Mouse (Mus musculus) stomach, embryonic 15.5 days (tissue): ENCODE measurements at regions not wholly inside any gene's neighbourhood (a gene's known extent, or its start where the extent isn't known, plus 50 kb on each side); places are given as distances from the start of the nearest gene placed in this dataset.

Source experiments
- ATAC-seq: fragments of 200-750 bp; cut with Nextera tagmentation; 2 replicates; pipeline ENCODE4 v1.8.0; 2017; ENCODE audit warnings: low read depth, moderate number of reproducible peaks, moderate TSS enrichment; ENCODE audit not compliant: insufficient read depth, low FRiP score
- H3K27ac ChIP-seq: fragments of 300-500 bp; sonication (generic); 2 replicates; pipeline ENCODE4 v1.5.1; 2015; ENCODE audit warnings: mild to moderate bottlenecking, inconsistent platforms
- H3K27me3 ChIP-seq: fragments of 300-500 bp; sonication (generic); replicated peaks from 2 replicates; pipeline ENCODE4 v1.6.1; 2015; ENCODE audit warnings: inconsistent platforms
- H3K36me3 ChIP-seq: fragments of 300-500 bp; sonication (generic); 2 replicates; pipeline ENCODE4 v1.6.1; 2015; ENCODE audit warnings: inconsistent platforms
- H3K4me1 ChIP-seq: fragments of 300-500 bp; sonication (generic); 2 replicates; pipeline ENCODE4 v1.6.1; 2015; ENCODE audit warnings: inconsistent platforms
- H3K4me2 ChIP-seq: fragments of 300-500 bp; sonication (generic); 2 replicates; pipeline ENCODE4 v1.6.1; 2015; ENCODE audit warnings: mild to moderate bottlenecking, inconsistent platforms
- H3K4me3 ChIP-seq: fragments of 300-500 bp; sonication (generic); replicated peaks from 2 replicates; pipeline ENCODE4 v1.5.1; 2015; ENCODE audit warnings: inconsistent platforms
- H3K9ac ChIP-seq: fragments of 300-500 bp; sonication (generic); 2 replicates; pipeline ENCODE4 v1.6.1; 2015; ENCODE audit warnings: inconsistent platforms
- H3K9me3 ChIP-seq: fragments of 300-500 bp; sonication (generic); 2 replicates; pipeline ENCODE4 v1.6.1; 2016; ENCODE audit warnings: inconsistent platforms
- WGBS: fragments of 180-500 bp; shearing (Covaris S2); methylation state at CpG from one replicate; pipeline ENCODE4 v1.1.7; 2015; 5-methylcytosine and 5-hydroxymethylcytosine counted together

- H3K4me3 ChIP-seq: no peak overlapping the region
- H3K36me3 ChIP-seq: no peaks in the 10 kb centered on the region
- no peak overlapping the region for H3K27ac ChIP-seq
- no peak overlapping the region for H3K4me2 ChIP-seq
- no peaks in the 10 kb centered on the region for H3K9me3 ChIP-seq
- 0 out of 2 replicates have a peak, but pooled peaks cover 3% of the 10 kb centered on the region for H3K27me3 ChIP-seq
- ATAC-seq: no peak
- 48% methylated on average over 10 of the region's 10 CpGs for WGBS
- H3K4me1 ChIP-seq: peaks cover 30% of the 10 kb centered on the region
- no peak overlapping the region for H3K9ac ChIP-seq
Observed at GRCm38 (mm10) chr2:166348654-166349053, 193.2 kb upstream of the Sulf2 start.

GRCm38 (mm10) chr2:166346421-166347182, 191.1 kb upstream of the Sulf2 start:
- no peak overlapping the region for H3K27ac ChIP-seq
- H3K36me3 ChIP-seq: no peaks in the 10 kb centered on the region
- no peak overlapping the region for H3K4me3 ChIP-seq
- H3K9me3 ChIP-seq: no peaks in the 10 kb centered on the region
- H3K4me1 ChIP-seq: peaks cover 16% of the 10 kb centered on the region
- WGBS: 37% methylated on average over 18 of the region's 18 CpGs
- H3K4me2 ChIP-seq: no peak overlapping the region
- H3K27me3 ChIP-seq: 0 out of 2 replicates have a peak, but pooled peaks cover 3% of the 10 kb centered on the region
- no peak for ATAC-seq
- H3K9ac ChIP-seq: no peak overlapping the region

- Histone ChIP-seq H3K27ac (peak overlapping the region; percentile 85), H3K4me2 (no peak overlapping the region), H3K27me3 (0 out of 2 replicates have a peak, but pooled peaks cover 2% of the 10 kb centered on the region), H3K36me3 (no peaks in the 10 kb centered on the region), H3K9me3 (no peaks in the 10 kb centered on the region), H3K4me3 (no peak overlapping the region), H3K9ac (no peak overlapping the region), H3K4me1 (peaks cover 14% of the 10 kb centered on the region)
- ATAC-seq: no peak
- 34% methylated on average over 10 of the region's 10 CpGs for WGBS
Observed at GRCm38 (mm10) chr2:166343551-166344340, 188.3 kb upstream of the Sulf2 start.

GRCm38 (mm10) chr2:166342407-166342806, 186.9 kb upstream of the Sulf2 start:
- Histone ChIP-seq H3K4me1 (peaks cover 16% of the 10 kb centered on the region), H3K9ac (no peak overlapping the region), H3K4me2 (no peak overlapping the region), H3K27ac (peak overlapping the region; percentile 71; the same call in 1 of the 2 replicates), H3K4me3 (no peak overlapping the region), H3K36me3 (no peaks in the 10 kb centered on the region), H3K27me3 (no peaks in the 10 kb centered on the region), H3K9me3 (no peaks in the 10 kb centered on the region)
- no peak for ATAC-seq
- WGBS: 61% methylated on average over 9 of the region's 9 CpGs

GRCm38 (mm10) chr2:166340196-166340595, 184.7 kb upstream of the Sulf2 start:
- H3K36me3 ChIP-seq: no peaks in the 10 kb centered on the region
- no peaks in the 10 kb centered on the region for H3K9me3 ChIP-seq
- peaks cover 13% of the 10 kb centered on the region for H3K4me1 ChIP-seq
- H3K27me3 ChIP-seq: no peaks in the 10 kb centered on the region
- no peak for ATAC-seq
- no peak overlapping the region for H3K27ac ChIP-seq
- no peak overlapping the region for H3K9ac ChIP-seq
- H3K4me2 ChIP-seq: no peak overlapping the region
- WGBS: 82% methylated on average over 9 of the region's 9 CpGs
- H3K4me3 ChIP-seq: no peak overlapping the region

GRCm38 (mm10) chr2:166339427-166339826, 184.0 kb upstream of the Sulf2 start:
- no peak for ATAC-seq
- no peaks in the 10 kb centered on the region for H3K36me3 ChIP-seq
- no peak overlapping the region for H3K4me2 ChIP-seq
- peak overlapping the region; percentile 86 for H3K27ac ChIP-seq
- H3K27me3 ChIP-seq: no peaks in the 10 kb centered on the region
- no peaks in the 10 kb centered on the region for H3K9me3 ChIP-seq
- H3K4me1 ChIP-seq: peaks cover 17% of the 10 kb centered on the region
- H3K4me3 ChIP-seq: no peak overlapping the region
- 81% methylated on average over 5 of the region's 5 CpGs for WGBS
- H3K9ac ChIP-seq: no peak overlapping the region

- Histone ChIP-seq H3K4me3 (no peak overlapping the region), H3K36me3 (no peaks in the 10 kb centered on the region), H3K9ac (no peak overlapping the region), H3K27me3 (no peaks in the 10 kb centered on the region), H3K4me1 (peaks cover 26% of the 10 kb centered on the region), H3K27ac (peak overlapping the region; percentile 86), H3K4me2 (no peak overlapping the region), H3K9me3 (no peaks in the 10 kb centered on the region)
- WGBS: 24% methylated on average over 11 of the region's 11 CpGs
- peak; percentile 59; the same call in 1 of the 2 replicates for ATAC-seq
Observed at GRCm38 (mm10) chr2:166338396-166339085, 183.1 kb upstream of the Sulf2 start.

GRCm38 (mm10) chr2:166337666-166338065, 182.2 kb upstream of the Sulf2 start:
- ATAC-seq: no peak
- peak overlapping the region; percentile 86 for H3K27ac ChIP-seq
- H3K4me1 ChIP-seq: peaks cover 34% of the 10 kb centered on the region
- no peaks in the 10 kb centered on the region for H3K36me3 ChIP-seq
- H3K4me3 ChIP-seq: no peak overlapping the region
- WGBS: 71% methylated on average over 7 of the region's 7 CpGs
- no peaks in the 10 kb centered on the region for H3K27me3 ChIP-seq
- H3K9me3 ChIP-seq: no peaks in the 10 kb centered on the region
- no peak overlapping the region for H3K4me2 ChIP-seq
- no peak overlapping the region for H3K9ac ChIP-seq

- Histone ChIP-seq H3K4me2 (no peak overlapping the region), H3K9me3 (no peaks in the 10 kb centered on the region), H3K27ac (peak overlapping the region; percentile 71), H3K27me3 (no peaks in the 10 kb centered on the region), H3K36me3 (no peaks in the 10 kb centered on the region), H3K4me3 (no peak overlapping the region), H3K9ac (no peak overlapping the region), H3K4me1 (peaks cover 37% of the 10 kb centered on the region)
- WGBS: 60% methylated on average over 5 of the region's 5 CpGs
- no peak for ATAC-seq
Observed at GRCm38 (mm10) chr2:166335702-166336101, 180.2 kb upstream of the Sulf2 start.

GRCm38 (mm10) chr2:166334559-166334958, 179.1 kb upstream of the Sulf2 start:
- 34% methylated on average over 7 of the region's 7 CpGs for WGBS
- H3K9me3 ChIP-seq: no peaks in the 10 kb centered on the region
- H3K27ac ChIP-seq: peak overlapping the region; percentile 81
- no peak overlapping the region for H3K9ac ChIP-seq
- H3K4me1 ChIP-seq: peaks cover 40% of the 10 kb centered on the region
- ATAC-seq: no peak
- H3K4me2 ChIP-seq: no peak overlapping the region
- no peaks in the 10 kb centered on the region for H3K27me3 ChIP-seq
- H3K4me3 ChIP-seq: no peak overlapping the region
- H3K36me3 ChIP-seq: no peaks in the 10 kb centered on the region

- no peak overlapping the region for H3K4me2 ChIP-seq
- H3K9me3 ChIP-seq: no peaks in the 10 kb centered on the region
- peaks cover 45% of the 10 kb centered on the region for H3K4me1 ChIP-seq
- H3K36me3 ChIP-seq: no peaks in the 10 kb centered on the region
- H3K27me3 ChIP-seq: no peaks in the 10 kb centered on the region
- 52% methylated on average over 4 of the region's 4 CpGs for WGBS
- no peak overlapping the region for H3K4me3 ChIP-seq
- peak overlapping the region; percentile 81 for H3K27ac ChIP-seq
- no peak overlapping the region for H3K9ac ChIP-seq
- ATAC-seq: no peak; the same call in 1 of the 2 replicates
Observed at GRCm38 (mm10) chr2:166333818-166334217, 178.4 kb upstream of the Sulf2 start.
